Mouse (Mus musculus) limb, embryonic 11.5 days (tissue): ENCODE measurements around the gene Ntrk2. TPM values are rescaled to one million over a fixed set of nuclear protein-coding genes. Genes with fewer than 3 reads are reported as not detected.

ENCODE experiments used
- ATAC-seq: fragments of 200-750 bp; cut with Nextera tagmentation; 2 replicates; pipeline ENCODE4 v1.8.0; 2017; ENCODE audit warnings: low read depth; ENCODE audit not compliant: insufficient number of reproducible peaks, low FRiP score, low TSS enrichment
- DNase-seq: peaks from one replicate; pipeline ENCODE4 v3.0.0-alpha.2; 2015; ENCODE audit warnings: low spot score
- H3K27ac ChIP-seq: fragments of 300-500 bp; sonication (generic); replicated peaks from 2 replicates; pipeline ENCODE4 v1.5.1; 2014; ENCODE audit warnings: low read depth, mild to moderate bottlenecking, low read length
- H3K27me3 ChIP-seq: fragments of 300-500 bp; sonication (generic); 2 replicates; pipeline ENCODE4 v1.6.1; 2014; ENCODE audit warnings: mild to moderate bottlenecking, low read length, mixed read lengths; ENCODE audit not compliant: control insufficient read depth, insufficient read depth
- H3K36me3 ChIP-seq: fragments of 300-500 bp; sonication (generic); 2 replicates; pipeline ENCODE4 v1.6.1; 2014; ENCODE audit warnings: mild to moderate bottlenecking, low read length, moderate library complexity, mixed read lengths; ENCODE audit not compliant: control insufficient read depth, insufficient read depth
- H3K4me1 ChIP-seq: fragments of 300-500 bp; sonication (generic); 2 replicates; pipeline ENCODE4 v1.6.1; 2014; ENCODE audit warnings: low read length, mixed read lengths; ENCODE audit not compliant: control insufficient read depth, insufficient read depth
- H3K4me2 ChIP-seq: fragments of 300-500 bp; sonication (generic); 2 replicates; pipeline ENCODE4 v1.6.1; 2014; ENCODE audit warnings: low read depth, mild to moderate bottlenecking, moderate library complexity; ENCODE audit not compliant: severe bottlenecking
- H3K4me3 ChIP-seq: fragments of 300-500 bp; sonication (generic); 2 replicates; pipeline ENCODE4 v1.5.1; 2014; ENCODE audit warnings: low read depth, low read length
- H3K9ac ChIP-seq: fragments of 300-500 bp; sonication (generic); 2 replicates; pipeline ENCODE4 v1.6.1; 2014; ENCODE audit warnings: mild to moderate bottlenecking, low read length
- H3K9me3 ChIP-seq: fragments of 300-500 bp; sonication (generic); 2 replicates; pipeline ENCODE4 v1.6.1; 2016; ENCODE audit warnings: low read length; ENCODE audit not compliant: control insufficient read depth
- WGBS: fragments of 180-500 bp; shearing (Covaris S2); extraction: QIAGEN DNeasy Blood & Tissue Kit; methylation state at CpG from one replicate; pipeline ENCODE4 v1.1.7; 2014; 5-methylcytosine and 5-hydroxymethylcytosine counted together
- polyA plus RNA-seq: library from polyadenylated mRNA; unstranded; fragments of >200 nt; fragmentation: Nextera tagmentation; extraction: Ambion mirVana; gene quantifications from 2 replicates; pipeline ENCODE4 v1.2.1, GENCODE M21; 2014

Gene Ntrk2
- polyA plus RNA-seq, 1 experiment from 2014 or later, result 5.6 TPM

GRCm38 (mm10) chr13:58831999-58832398 is 25.6 kb downstream of the Ntrk2 start:
- 87% methylated on average over 4 of the region's 4 CpGs for WGBS
- Histone ChIP-seq H3K27me3 (no peaks in the 10 kb centered on the region), H3K27ac (no peak overlapping the region)

GRCm38 (mm10) chr13:58834726-58835125 is 28.4 kb downstream of the Ntrk2 start:
- Histone ChIP-seq H3K9ac (no peak overlapping the region), H3K36me3 (no peaks in the 10 kb centered on the region), H3K4me2 (no peak overlapping the region), H3K27me3 (no peaks in the 10 kb centered on the region), H3K4me1 (no peaks in the 10 kb centered on the region), H3K4me3 (no peak overlapping the region), H3K9me3 (no peaks in the 10 kb centered on the region), H3K27ac (no peak overlapping the region)
- DNase-seq (no peak), ATAC-seq (no peak)
- 77% methylated on average over 4 of the region's 4 CpGs for WGBS

More at GRCm38 (mm10) chr13:58831999-58832398, 25.6 kb downstream of the Ntrk2 start:
- no peak for DNase-seq
- Histone ChIP-seq H3K4me2 (no peak overlapping the region), H3K4me3 (no peak overlapping the region), H3K9me3 (no peaks in the 10 kb centered on the region), H3K36me3 (no peaks in the 10 kb centered on the region), H3K9ac (no peak overlapping the region), H3K4me1 (no peaks in the 10 kb centered on the region)
- ATAC-seq, result no peak

GRCm38 (mm10) chr13:58836891-58837290 is 30.5 kb downstream of the Ntrk2 start:
- H3K27ac ChIP-seq, result no peak overlapping the region
- no peaks in the 10 kb centered on the region for H3K9me3 ChIP-seq
- no peak overlapping the region for H3K9ac ChIP-seq
- H3K4me3 ChIP-seq, result no peak overlapping the region
- 93% methylated on average over 1 of the region's 1 CpGs for WGBS
- no peaks in the 10 kb centered on the region for H3K27me3 ChIP-seq
- no peaks in the 10 kb centered on the region for H3K4me1 ChIP-seq
- no peak overlapping the region for H3K4me2 ChIP-seq
- ATAC-seq (no peak), DNase-seq (no peak)
- H3K36me3 ChIP-seq, result no peaks in the 10 kb centered on the region

- H3K27me3 ChIP-seq, result no peaks in the 10 kb centered on the region
- H3K4me2 ChIP-seq, result no peak overlapping the region
- no peaks in the 10 kb centered on the region for H3K9me3 ChIP-seq
- H3K4me1 ChIP-seq, result no peaks in the 10 kb centered on the region
- no peak overlapping the region for H3K4me3 ChIP-seq
- no peak overlapping the region for H3K9ac ChIP-seq
- no peaks in the 10 kb centered on the region for H3K36me3 ChIP-seq
- DNase-seq (no peak), ATAC-seq (no peak)
- no peak overlapping the region for H3K27ac ChIP-seq
- WGBS, result 91% methylated on average over 8 of the region's 8 CpGs
Measured at GRCm38 (mm10) chr13:58838110-58838509, 31.7 kb downstream of the Ntrk2 start.

GRCm38 (mm10) chr13:58840731-58841359 is 34.5 kb downstream of the Ntrk2 start:
- Histone ChIP-seq H3K27me3 (no peaks in the 10 kb centered on the region), H3K4me3 (no peak overlapping the region), H3K9ac (no peak overlapping the region), H3K9me3 (no peaks in the 10 kb centered on the region), H3K4me1 (no peaks in the 10 kb centered on the region), H3K27ac (no peak overlapping the region), H3K36me3 (no peaks in the 10 kb centered on the region), H3K4me2 (no peak overlapping the region)
- peak; percentile 36 for DNase-seq
- 22% methylated on average over 7 of the region's 7 CpGs for WGBS
- peak; percentile 47; the same call in 1 of the 2 replicates for ATAC-seq

GRCm38 (mm10) chr13:58843826-58844225 is 37.5 kb downstream of the Ntrk2 start:
- no peak for DNase-seq
- no peak overlapping the region for H3K4me2 ChIP-seq
- H3K9me3 ChIP-seq, result no peaks in the 10 kb centered on the region; the same call in 1 of the 2 replicates
- H3K36me3 ChIP-seq, result no peaks in the 10 kb centered on the region
- ATAC-seq, result no peak
- no peak overlapping the region for H3K4me3 ChIP-seq
- no peak overlapping the region for H3K9ac ChIP-seq
- no peak overlapping the region for H3K27ac ChIP-seq
- 84% methylated on average over 9 of the region's 9 CpGs for WGBS
- H3K27me3 ChIP-seq, result no peaks in the 10 kb centered on the region
- H3K4me1 ChIP-seq, result no peaks in the 10 kb centered on the region

- WGBS, result 80% methylated on average over 4 of the region's 4 CpGs
- no peak overlapping the region for H3K4me2 ChIP-seq
Measured at GRCm38 (mm10) chr13:58848578-58848977, 42.2 kb downstream of the Ntrk2 start.

GRCm38 (mm10) chr13:58853685-58854084 is 47.3 kb downstream of the Ntrk2 start:
- WGBS, result 85% methylated on average over 6 of the region's 6 CpGs
- no peaks in the 10 kb centered on the region for H3K36me3 ChIP-seq
- DNase-seq (no peak), ATAC-seq (no peak)
- no peaks in the 10 kb centered on the region for H3K4me1 ChIP-seq
- no peak overlapping the region for H3K27ac ChIP-seq
- no peaks in the 10 kb centered on the region for H3K27me3 ChIP-seq
- H3K4me2 ChIP-seq, result no peak overlapping the region
- no peak overlapping the region for H3K4me3 ChIP-seq
- no peaks in the 10 kb centered on the region; the same call in 1 of the 2 replicates for H3K9me3 ChIP-seq
- H3K9ac ChIP-seq, result no peak overlapping the region

More at GRCm38 (mm10) chr13:58848578-58848977, 42.2 kb downstream of the Ntrk2 start:
- no peaks in the 10 kb centered on the region for H3K27me3 ChIP-seq
- H3K4me1 ChIP-seq, result no peaks in the 10 kb centered on the region
- no peak overlapping the region for H3K27ac ChIP-seq
- H3K9ac ChIP-seq, result no peak overlapping the region
- no peak for ATAC-seq
- no peaks in the 10 kb centered on the region; the same call in 1 of the 2 replicates for H3K9me3 ChIP-seq
- no peak overlapping the region for H3K4me3 ChIP-seq
- no peak for DNase-seq
- no peaks in the 10 kb centered on the region for H3K36me3 ChIP-seq

- no peaks in the 10 kb centered on the region for H3K27me3 ChIP-seq
- H3K9me3 ChIP-seq, result no peaks in the 10 kb centered on the region
- ATAC-seq (no peak), DNase-seq (no peak)
- no peak overlapping the region for H3K27ac ChIP-seq
- H3K4me1 ChIP-seq, result 0 out of 2 replicates have a peak, but pooled peaks cover 3% of the 10 kb centered on the region
- no peaks in the 10 kb centered on the region for H3K36me3 ChIP-seq
- no peak overlapping the region for H3K4me2 ChIP-seq
- no peak overlapping the region for H3K4me3 ChIP-seq
- no peak overlapping the region for H3K9ac ChIP-seq
- WGBS, result 93% methylated on average over 10 of the region's 10 CpGs
Measured at GRCm38 (mm10) chr13:58866239-58866638, 59.9 kb downstream of the Ntrk2 start.
